Mouse (Mus musculus) liver, embryonic 14.5 days (tissue): ENCODE measurements at regions not wholly inside any gene's neighbourhood (a gene's known extent, or its start where the extent isn't known, plus 50 kb on each side); places are given as distances from the start of the nearest gene placed in this dataset.

Experiments used
- CTCF ChIP-seq: IDR thresholded peaks from 2 replicates; pipeline ENCODE4 v1.5.1; 2016; ENCODE audit warnings: antibody characterized with exemption, low read depth, control low read depth
- EP300 ChIP-seq: IDR thresholded peaks from 2 replicates; pipeline ENCODE4 v1.6.1; 2016; ENCODE audit warnings: antibody characterized with exemption, low read depth

DNA sequence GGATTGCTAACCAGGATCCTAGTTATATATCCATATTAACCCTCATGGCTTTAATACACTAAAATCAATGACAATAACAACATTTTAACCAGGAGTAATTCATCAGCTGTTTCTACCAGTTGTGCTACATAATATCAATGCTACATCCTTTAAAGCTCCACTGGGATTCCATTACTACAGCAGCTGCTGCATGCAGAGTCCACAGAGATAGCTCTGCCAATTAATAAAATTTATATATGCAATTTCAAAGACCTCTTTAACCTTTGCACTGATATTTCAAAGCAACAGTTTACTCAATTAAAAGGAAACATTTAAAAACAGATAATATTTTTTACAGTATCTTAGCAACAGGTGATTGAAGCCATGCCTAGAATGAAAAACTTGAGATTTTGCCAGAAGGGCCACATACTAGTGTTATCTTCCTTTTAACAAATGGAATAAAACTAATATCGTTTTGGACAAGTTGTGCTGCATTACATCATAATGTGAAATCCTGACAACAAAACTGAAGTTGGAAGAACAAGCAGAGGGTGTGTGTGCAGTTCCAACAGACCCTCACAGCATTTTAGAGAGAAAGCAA is 256.8 kb upstream of the Nt5c1b start:
- TF ChIP-seq CTCF (no peak), EP300 (no peak)
